Mouse (Mus musculus) ES-Bruce4 (cell line): ENCODE results near the gene Cacna2d1.

Experiments
- CTCF ChIP-seq: IDR thresholded peaks from one replicate; pipeline ENCODE4 v1.8.1; 2011; ENCODE audit warnings: low read depth, low read length
- EP300 ChIP-seq: IDR thresholded peaks from 2 replicates; pipeline ENCODE4 v1.6.1; 2011; ENCODE audit warnings: low read depth, low read length; ENCODE audit not compliant: insufficient read depth
- POLR2A ChIP-seq: IDR thresholded peaks from one replicate; pipeline ENCODE4 v1.8.1; 2011; ENCODE audit warnings: low read length; ENCODE audit not compliant: insufficient read depth

DNA sequence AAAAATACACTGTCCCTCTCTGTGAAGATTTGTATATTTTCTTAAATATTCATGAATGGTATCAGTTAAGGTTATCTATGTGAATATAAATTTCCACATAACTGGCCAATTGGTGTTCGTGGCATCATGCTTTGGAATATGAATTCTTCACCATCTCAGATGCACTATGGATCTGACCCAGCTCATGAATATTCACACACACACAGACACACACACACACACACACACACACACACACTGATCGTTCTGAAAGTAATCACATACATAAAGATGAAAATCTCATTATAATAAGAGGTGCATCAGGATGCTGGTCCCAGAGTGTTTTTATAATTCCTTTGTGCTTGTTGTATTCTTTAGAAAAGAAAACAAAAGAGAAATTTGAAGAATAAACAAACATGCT, 309.1 kb downstream of the Cacna2d1 start:
- TF ChIP-seq EP300, result no peak
- no peak for TF ChIP-seq POLR2A
- no peak for TF ChIP-seq CTCF
